Mouse (Mus musculus) cerebellum, adult 2 months (tissue): ENCODE results near the gene Mageh1. TPM values are rescaled to one million over a fixed set of nuclear protein-coding genes. Genes with fewer than 3 reads are reported as not detected.
"Not testable (repeated sequence)": the region's sequence is repeated elsewhere in the genome, so short reads cannot be mapped to it uniquely, and the experiment has no call there.

Source experiments
- DNase-seq, 2 experiments: peaks; one replicate each; pipeline ENCODE4 v3.0.0; 2021
- H3K27ac ChIP-seq: fragments of 200-500 bp; 2 replicates; pipeline ENCODE4 v1.5.1; 2012; ENCODE audit warnings: low read length, control low read depth, inconsistent platforms; ENCODE audit not compliant: insufficient read depth
- H3K27me3 ChIP-seq: fragments of 200-500 bp; 2 replicates; pipeline ENCODE4 v1.6.1; 2012; ENCODE audit warnings: inconsistent platforms, mild to moderate bottlenecking, low read length, moderate library complexity; ENCODE audit not compliant: control insufficient read depth, insufficient read depth
- H3K4me1 ChIP-seq: fragments of 200-500 bp; 2 replicates; pipeline ENCODE4 v1.6.1; 2011; ENCODE audit warnings: low read length; ENCODE audit not compliant: control insufficient read depth, insufficient read depth
- H3K4me3 ChIP-seq: fragments of 200-500 bp; replicated peaks from 2 replicates; pipeline ENCODE3; 2011; ENCODE audit warnings: mild to moderate bottlenecking, low read depth, low read length, control low read depth; ENCODE audit not compliant: insufficient read depth
- CTCF ChIP-seq: fragments of 200-500 bp; IDR thresholded peaks from 2 replicates; pipeline ENCODE4 v1.5.1; 2011; ENCODE audit warnings: low read depth, mild to moderate bottlenecking, control low read depth, low read length, moderate library complexity, borderline replicate concordance; ENCODE audit not compliant: insufficient read depth
- POLR2A ChIP-seq: fragments of 200-500 bp; IDR thresholded peaks from 2 replicates; pipeline ENCODE4 v1.6.1; 2011; ENCODE audit warnings: low read length, control low read depth, borderline replicate concordance; ENCODE audit not compliant: insufficient read depth
- WGBS: fragments of 180-500 bp; shearing (Covaris S2); methylation state at CpG from one replicate; pipeline ENCODE4 v1.1.7; 2018; 5-methylcytosine and 5-hydroxymethylcytosine counted together
- polyA plus RNA-seq: library from polyadenylated mRNA; depleted of rRNA; stranded (reverse); fragments of >200 nt; gene quantifications from 2 replicates; pipeline ENCODE4 v1.2.3, GENCODE M21; 2012; rRNA removed

The Mageh1 gene
- 43.5 and 45.8 TPM in 2 replicates for polyA plus RNA-seq

DNA sequence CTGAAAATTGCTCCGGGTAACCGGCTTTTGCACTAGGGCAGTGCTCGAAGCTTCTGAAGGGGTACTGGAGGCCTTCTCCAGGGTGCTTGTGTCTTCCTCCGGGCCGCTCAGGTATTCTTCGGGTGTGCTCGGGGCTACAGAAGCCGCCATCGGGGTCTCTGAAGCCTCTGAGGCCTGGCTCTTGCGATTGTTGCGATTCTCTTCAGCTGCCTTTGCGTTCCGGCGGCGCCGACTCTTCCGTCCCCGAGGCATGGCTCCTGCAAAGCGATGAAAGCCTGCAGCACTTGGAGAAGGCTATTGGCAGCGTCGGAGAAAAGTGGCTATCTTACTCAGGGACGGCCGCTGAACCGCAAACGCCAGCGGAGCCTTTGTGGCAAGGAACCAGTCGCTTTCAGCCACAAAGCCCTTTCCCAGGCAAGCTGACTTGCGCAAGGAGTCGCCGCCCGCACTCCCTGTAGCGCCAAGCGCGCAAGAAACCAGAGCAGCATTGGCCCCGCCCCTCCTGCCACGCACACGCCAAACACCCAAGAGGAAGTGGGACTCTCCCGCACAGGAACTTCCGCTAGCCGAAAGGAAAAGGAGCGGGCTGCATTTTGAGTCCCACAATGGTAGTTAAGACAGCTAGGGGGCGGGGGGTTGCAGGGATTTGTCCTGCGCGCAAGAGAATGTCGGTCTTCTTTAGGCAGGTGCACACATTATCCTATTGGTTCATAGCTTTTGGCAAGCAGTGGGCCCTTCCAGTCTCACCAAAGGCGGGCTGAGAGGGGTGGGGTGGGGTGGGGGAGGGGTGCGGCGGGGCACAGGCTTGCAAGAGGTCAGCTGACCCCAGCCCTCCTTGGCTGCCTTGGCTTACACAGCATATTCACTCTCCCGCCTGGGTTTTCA is at the start of gene Mageh1:
TSS of gene Mageh1 (minus strand) at position 489 of the 885 bp plus-strand sequence.
- WGBS = 5% methylated on average over 48 of the region's 49 CpGs

DNA sequence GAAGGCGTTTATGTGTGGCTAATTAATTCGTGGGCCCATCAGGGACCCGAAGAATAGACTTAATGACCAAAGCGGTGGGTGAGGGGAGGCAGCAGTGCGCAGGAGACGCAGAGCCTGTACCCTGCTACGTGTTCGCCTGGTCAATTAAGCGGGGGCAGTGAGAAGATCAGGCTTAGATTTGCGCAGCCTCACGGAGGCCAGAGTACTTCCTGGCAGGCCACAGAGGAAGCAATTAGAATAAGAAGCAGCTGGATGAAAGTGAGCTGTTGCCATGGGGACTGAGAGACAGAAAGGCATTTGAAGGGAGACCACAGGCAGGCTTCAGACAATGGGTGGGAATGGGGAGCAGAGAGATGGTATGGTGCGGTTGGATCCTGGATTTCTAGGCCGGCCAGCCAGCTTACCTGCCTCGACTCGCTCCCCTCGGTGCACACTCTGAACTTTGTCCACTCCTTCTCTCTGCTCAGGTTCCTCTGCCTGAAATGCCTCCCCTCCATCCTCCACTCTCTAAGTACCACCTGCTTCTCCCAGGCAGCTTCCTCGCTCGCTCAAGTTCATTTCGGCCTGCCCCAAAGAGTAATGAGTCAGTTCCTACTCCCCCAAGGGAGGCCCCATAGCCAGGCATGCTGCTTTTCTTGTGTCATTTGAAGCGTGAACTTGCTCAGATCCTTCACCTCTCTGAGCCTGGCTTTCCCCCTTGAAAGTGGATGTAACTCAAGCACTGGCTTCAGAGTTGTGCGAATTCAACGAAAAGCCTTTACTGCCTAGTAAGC is 783 bp upstream of the Mageh1 start:
- H3K27me3 ChIP-seq, H3K27ac ChIP-seq, H3K4me1 ChIP-seq, DNase-seq, H3K4me3 ChIP-seq: not testable (repeated sequence)
- WGBS = 20% methylated on average over 3 of the region's 22 CpGs

More for the DNA sequence above, at the start of gene Mageh1:
- no peak for TF ChIP-seq CTCF
- TF ChIP-seq POLR2A = 0 out of 2 replicates have a peak, but pooled peaks have one; percentile 56
- Histone ChIP-seq H3K4me1 (no peaks in the 10 kb centered on the region), H3K27me3 (no peaks in the 10 kb centered on the region), H3K4me3 (peak within 1 kb of the TSS; percentile 78), H3K27ac (peak within 1 kb of the TSS; percentile 86)
- DNase-seq = peak; percentile 86 to 91

DNA sequence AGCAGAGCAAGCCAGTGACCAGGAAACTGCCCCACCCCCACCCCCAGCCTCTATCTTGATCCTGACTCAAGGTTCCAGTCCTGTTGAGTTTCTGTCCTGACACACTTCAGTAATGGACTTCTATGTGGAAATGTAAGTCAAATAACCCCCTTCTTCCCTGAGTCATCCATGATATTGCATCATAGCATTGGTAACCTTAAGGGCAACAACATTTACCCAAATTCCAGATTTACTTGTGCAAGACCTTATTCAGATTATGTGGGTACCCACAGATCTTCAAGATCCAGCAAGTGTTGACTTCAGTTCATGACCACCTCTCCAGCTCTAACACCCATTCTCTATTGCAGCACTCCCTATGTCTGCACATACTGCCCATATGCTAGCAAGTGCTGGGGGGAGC is 5.8 kb downstream of the Mageh1 start:
- not testable (repeated sequence) for H3K27ac ChIP-seq, H3K27me3 ChIP-seq, DNase-seq, H3K4me3 ChIP-seq, H3K4me1 ChIP-seq

DNA sequence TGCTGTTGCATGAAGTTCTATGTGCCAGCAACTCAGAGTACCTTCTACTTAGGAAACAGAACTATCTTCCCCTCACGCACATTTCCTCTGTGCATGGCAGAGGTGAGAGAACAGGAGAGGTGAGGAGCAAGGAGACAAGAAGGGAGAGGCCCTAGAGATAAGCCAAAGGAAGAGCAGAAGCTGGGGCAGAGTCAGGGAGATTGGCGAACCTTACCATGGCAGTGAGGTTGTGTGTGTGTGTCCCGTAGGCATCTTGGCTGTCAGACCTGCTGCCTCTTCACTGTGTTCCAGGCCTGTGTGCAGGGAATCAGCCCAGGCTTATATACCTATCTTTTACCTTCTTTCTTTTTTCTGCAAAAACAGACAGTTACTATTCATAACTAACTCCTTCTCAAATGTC is 11.7 kb downstream of the Mageh1 start:
- not testable (repeated sequence) for H3K27ac ChIP-seq, DNase-seq, H3K4me1 ChIP-seq, H3K4me3 ChIP-seq, H3K27me3 ChIP-seq
- 84% methylated on average over 2 of the region's 3 CpGs for WGBS

DNA sequence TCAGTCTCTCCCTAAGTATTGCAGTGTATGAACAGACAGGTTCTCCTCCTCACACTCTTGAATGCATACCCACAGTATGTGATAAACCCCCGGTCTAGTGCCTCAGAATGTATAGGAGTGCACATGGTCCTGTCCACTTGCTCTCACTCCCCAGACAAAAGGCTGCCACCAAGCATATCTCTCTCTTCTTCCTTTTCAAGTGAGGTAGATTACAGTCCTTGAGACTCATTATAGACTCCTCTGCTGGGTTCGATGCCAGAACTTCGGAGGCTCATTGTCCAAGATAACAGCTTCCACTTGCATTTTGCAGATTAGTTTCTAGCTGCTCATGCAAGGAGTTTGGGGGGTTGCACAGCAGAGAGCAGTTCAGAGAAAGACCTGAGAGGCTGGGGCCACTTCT is 12.1 kb downstream of the Mageh1 start:
- WGBS = no CpG with 5 or more reads among the region's 3 CpGs
- not testable (repeated sequence) for H3K4me1 ChIP-seq, H3K27ac ChIP-seq, DNase-seq, H3K4me3 ChIP-seq, H3K27me3 ChIP-seq

DNA sequence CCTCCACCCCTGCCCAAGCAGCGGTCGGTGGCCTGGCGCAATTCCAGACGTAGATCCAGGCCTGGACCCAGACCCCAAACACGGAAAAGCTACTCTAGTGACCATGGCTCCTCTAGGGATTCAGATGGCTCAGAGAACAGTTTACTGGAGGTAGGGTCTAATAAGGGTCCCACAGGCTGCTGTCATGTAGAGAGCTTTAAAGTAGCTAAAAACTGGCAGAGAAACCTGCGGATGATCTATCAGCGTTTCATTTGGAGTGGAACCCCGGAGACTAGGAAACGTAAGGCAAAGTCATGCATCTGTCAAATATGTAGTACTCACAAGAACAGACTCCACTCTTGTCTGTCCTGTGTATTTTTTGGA is 29.7 kb downstream of the Mageh1 start:
- no peak for DNase-seq
- WGBS = 9% methylated on average over 9 of the region's 9 CpGs
- no peaks in the 10 kb centered on the region for H3K4me1 ChIP-seq
- peak overlapping the region; percentile 61; the same call in 1 of the 2 replicates for H3K27ac ChIP-seq
- no peak for TF ChIP-seq CTCF
- no peak for TF ChIP-seq POLR2A
- peak overlapping the region; percentile 96 for H3K4me3 ChIP-seq
- no peaks in the 10 kb centered on the region for H3K27me3 ChIP-seq

DNA sequence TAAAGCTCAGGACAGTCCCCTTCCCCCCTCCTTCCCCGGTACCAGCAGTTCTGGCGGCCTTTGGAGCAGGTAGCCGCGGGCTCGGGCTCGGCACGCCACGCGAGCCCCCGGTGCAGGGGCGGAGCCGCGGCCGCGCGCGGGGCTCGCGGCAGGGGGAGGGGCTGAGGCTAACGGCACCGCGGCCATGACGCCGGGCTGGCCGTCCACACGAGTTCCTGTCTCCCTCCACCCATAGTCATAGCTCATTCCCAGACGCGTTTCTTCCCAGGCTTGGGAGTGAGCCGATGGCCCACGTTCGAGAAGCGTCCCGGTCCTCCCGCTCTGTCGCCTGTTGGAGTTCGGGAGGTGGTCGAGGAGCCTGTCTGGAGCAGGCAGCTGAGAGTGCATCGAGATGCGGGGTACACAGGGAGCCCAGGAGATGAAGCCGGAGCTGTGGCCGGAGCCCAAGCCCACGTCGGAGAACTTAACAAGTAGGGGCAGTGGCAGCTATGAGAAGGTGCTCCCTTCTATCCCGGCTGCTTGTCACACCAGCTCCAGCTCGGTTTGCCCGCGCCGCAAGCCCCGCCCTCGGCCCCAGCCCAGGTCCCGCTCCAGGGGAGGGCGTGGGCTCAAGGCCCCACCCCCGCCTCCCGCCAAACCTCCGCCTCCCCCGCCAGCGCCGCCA is 30.2 kb downstream of the Mageh1 start:
- no peaks in the 10 kb centered on the region for H3K4me1 ChIP-seq
- H3K4me3 ChIP-seq = peak overlapping the region; percentile 96
- TF ChIP-seq POLR2A (peak; percentile 49; the same call in 1 of the 2 replicates), CTCF (no peak)
- DNase-seq = peak; percentile 75
- no peaks in the 10 kb centered on the region for H3K27me3 ChIP-seq
- peak overlapping the region; percentile 91 for H3K27ac ChIP-seq
- WGBS = 12% methylated on average over 43 of the region's 58 CpGs

DNA sequence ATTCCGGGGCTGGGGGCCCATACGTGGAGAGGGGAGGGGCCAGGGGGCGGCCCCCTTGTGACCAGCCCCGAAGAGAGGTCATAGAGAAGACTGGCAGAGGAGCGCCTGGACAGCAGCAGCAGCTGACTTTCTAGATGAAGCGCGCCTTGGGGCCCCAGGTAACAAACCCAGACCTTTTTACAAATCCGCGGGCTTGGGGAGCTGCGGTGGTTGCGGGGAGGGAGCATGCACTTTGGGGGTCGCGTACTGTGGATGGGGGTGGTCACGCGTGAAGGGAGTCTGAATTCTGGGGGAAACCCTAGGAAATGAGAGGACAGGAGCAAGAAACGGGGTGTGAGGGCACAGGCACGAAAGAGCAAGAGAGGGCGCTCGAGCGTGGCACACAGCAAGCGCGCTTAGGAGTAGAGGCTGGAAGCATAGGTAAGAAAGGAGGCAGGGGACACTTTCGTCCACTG is 31.0 kb downstream of the Mageh1 start, which contains the start of gene Usp51:
TSS of gene Usp51 (plus strand) at position 83 of the 455 bp plus-strand sequence.
- WGBS = 6% methylated on average over 23 of the region's 23 CpGs
- Histone ChIP-seq H3K4me1 (no peaks in the 10 kb centered on the region), H3K27ac (peak within 1 kb of the TSS; percentile 91), H3K4me3 (peak within 1 kb of the TSS; percentile 96), H3K27me3 (no peaks in the 10 kb centered on the region)
- TF ChIP-seq CTCF (peak; percentile 44), POLR2A (0 out of 2 replicates have a peak, but pooled peaks have one; percentile 17)
- DNase-seq = peak; percentile 73 to 74

DNA sequence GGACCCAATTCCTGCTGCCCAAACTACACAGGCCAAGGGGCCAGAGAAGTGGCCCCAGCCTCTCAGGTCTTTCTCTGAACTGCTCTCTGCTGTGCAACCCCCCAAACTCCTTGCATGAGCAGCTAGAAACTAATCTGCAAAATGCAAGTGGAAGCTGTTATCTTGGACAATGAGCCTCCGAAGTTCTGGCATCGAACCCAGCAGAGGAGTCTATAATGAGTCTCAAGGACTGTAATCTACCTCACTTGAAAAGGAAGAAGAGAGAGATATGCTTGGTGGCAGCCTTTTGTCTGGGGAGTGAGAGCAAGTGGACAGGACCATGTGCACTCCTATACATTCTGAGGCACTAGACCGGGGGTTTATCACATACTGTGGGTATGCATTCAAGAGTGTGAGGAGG is 41.3 kb downstream of the Mageh1 start:
- H3K4me1 ChIP-seq, H3K27ac ChIP-seq, DNase-seq, H3K27me3 ChIP-seq, H3K4me3 ChIP-seq: not testable (repeated sequence)
- no CpG with 5 or more reads among the region's 3 CpGs for WGBS

DNA sequence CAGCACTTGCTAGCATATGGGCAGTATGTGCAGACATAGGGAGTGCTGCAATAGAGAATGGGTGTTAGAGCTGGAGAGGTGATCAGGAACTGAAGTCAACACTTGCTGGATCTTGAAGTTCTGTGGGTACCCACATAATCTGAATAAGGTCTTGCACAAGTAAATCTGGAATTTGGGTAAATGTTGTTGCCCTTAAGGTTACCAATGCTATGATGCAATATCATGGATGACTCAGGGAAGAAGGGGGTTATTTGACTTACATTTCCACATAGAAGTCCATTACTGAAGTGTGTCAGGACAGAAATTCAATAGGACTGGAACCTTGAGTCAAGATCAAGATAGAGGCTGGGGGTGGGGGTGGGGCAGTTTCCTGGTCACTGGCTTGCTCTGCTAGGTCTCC is 47.5 kb downstream of the Mageh1 start:
- DNase-seq = not testable (repeated sequence)

More for the DNA sequence above, 47.5 kb downstream of the Mageh1 start:
- not testable (repeated sequence) for H3K27ac ChIP-seq, H3K27me3 ChIP-seq, H3K4me1 ChIP-seq, H3K4me3 ChIP-seq
